Mouse (Mus musculus) limb, embryonic 14.5 days (tissue): ENCODE results near the gene Ncoa5. TPM values are rescaled to one million over a fixed set of nuclear protein-coding genes. Genes with fewer than 3 reads are reported as not detected.

Experiments
- ATAC-seq: fragments of 200-750 bp; cut with Nextera tagmentation; 2 replicates; pipeline ENCODE4 v1.8.0; 2017; ENCODE audit warnings: low read depth, moderate number of reproducible peaks, moderate TSS enrichment; ENCODE audit not compliant: low FRiP score
- DNase-seq: peaks from one replicate; pipeline ENCODE4 v3.0.0-alpha.2; 2015; ENCODE audit warnings: low spot score
- H3K27ac ChIP-seq: fragments of 300-500 bp; sonication (generic); replicated peaks from 2 replicates; pipeline ENCODE4 v1.5.1; 2014; ENCODE audit warnings: low read depth, mild to moderate bottlenecking, low read length, moderate library complexity, mixed read lengths
- H3K27me3 ChIP-seq: fragments of 300-500 bp; sonication (generic); 2 replicates; pipeline ENCODE4 v1.6.1; 2014; ENCODE audit warnings: low read length, mixed read lengths; ENCODE audit not compliant: control insufficient read depth, insufficient read depth
- H3K36me3 ChIP-seq: fragments of 300-500 bp; sonication (generic); 2 replicates; pipeline ENCODE4 v1.6.1; 2014; ENCODE audit warnings: mild to moderate bottlenecking, low read length, moderate library complexity, mixed read lengths; ENCODE audit not compliant: control insufficient read depth, insufficient read depth
- H3K4me1 ChIP-seq: fragments of 300-500 bp; sonication (generic); 2 replicates; pipeline ENCODE4 v1.6.1; 2014; ENCODE audit warnings: antibody characterized with exemption, low read length, mixed read lengths; ENCODE audit not compliant: control insufficient read depth, insufficient read depth
- H3K4me2 ChIP-seq: fragments of 300-500 bp; sonication (generic); replicated peaks from 2 replicates; pipeline ENCODE4 v1.6.1; 2014; ENCODE audit warnings: low read depth, mild to moderate bottlenecking, low read length, moderate library complexity; ENCODE audit not compliant: severe bottlenecking
- H3K4me3 ChIP-seq: fragments of 300-500 bp; sonication (generic); replicated peaks from 2 replicates; pipeline ENCODE4 v1.5.1; 2014; ENCODE audit warnings: low read length
- H3K9ac ChIP-seq: fragments of 300-500 bp; sonication (generic); 2 replicates; pipeline ENCODE4 v1.6.1; 2014; ENCODE audit warnings: mild to moderate bottlenecking, low read depth, low read length, moderate library complexity; ENCODE audit not compliant: severe bottlenecking
- H3K9me3 ChIP-seq: fragments of 300-500 bp; sonication (generic); 2 replicates; pipeline ENCODE4 v1.6.1; 2016; ENCODE audit warnings: low read length; ENCODE audit not compliant: control insufficient read depth
- POLR2A ChIP-seq: fragments of 200-500 bp; IDR thresholded peaks from 2 replicates; pipeline ENCODE4 v1.8.0; 2012; ENCODE audit warnings: inconsistent platforms, mild to moderate bottlenecking, moderate library complexity, borderline replicate concordance; ENCODE audit not compliant: insufficient read depth, insufficient read length; ENCODE audit errors: extremely low read depth
- WGBS: fragments of 180-500 bp; shearing (Covaris S2); extraction: QIAGEN DNeasy Blood & Tissue Kit; methylation state at CpG from one replicate; pipeline ENCODE4 v1.1.7; 2014; 5-methylcytosine and 5-hydroxymethylcytosine counted together
- polyA plus RNA-seq, 2 experiments: library from polyadenylated mRNA; depleted of rRNA in 1 of 2; stranded (reverse) in 1 of 2; unstranded in 1 of 2; fragments of >200 nt; fragmentation: Nextera tagmentation in 1 of 2; extraction: Ambion mirVana in 1 of 2; gene quantifications; 2 replicates each; pipeline versions ENCODE4 v1.2.1 to v1.2.3; 2012 to 2014

The Ncoa5 gene
- polyA plus RNA-seq, 2 experiments: 58.7 to 77.3 TPM

DNA sequence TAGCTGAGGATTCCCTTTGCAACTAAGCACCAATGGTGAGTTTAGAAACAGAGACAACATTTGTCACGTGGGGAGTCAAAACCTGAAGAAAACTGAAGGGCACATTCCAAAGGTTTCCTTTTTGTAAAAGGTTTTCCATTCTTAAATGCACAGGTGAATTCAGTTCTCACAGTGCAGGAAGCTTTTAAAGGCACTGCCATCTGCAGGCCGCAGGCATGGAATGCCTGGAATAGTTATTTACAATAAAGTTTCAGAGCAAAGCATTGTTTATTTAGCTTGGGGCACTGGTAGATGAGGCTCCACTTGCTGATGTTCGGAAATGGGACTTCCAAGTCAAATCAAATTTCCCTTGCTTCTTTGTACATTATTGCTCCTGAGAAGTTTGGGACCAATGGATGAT is 2.1 kb downstream of the Ncoa5 start:
- no peak for TF ChIP-seq POLR2A
- WGBS: 36% methylated on average over 3 of the region's 3 CpGs
- ATAC-seq (no peak), DNase-seq (no peak)
- no peak overlapping the region for H3K9ac ChIP-seq
- H3K4me1 ChIP-seq: peaks cover 17% of the 10 kb centered on the region
- H3K36me3 ChIP-seq: no peaks in the 10 kb centered on the region
- no peaks in the 10 kb centered on the region for H3K9me3 ChIP-seq
- peak overlapping the region; percentile 71 for H3K4me2 ChIP-seq
- no peak overlapping the region; the same call in 1 of the 2 replicates for H3K4me3 ChIP-seq
- no peaks in the 10 kb centered on the region for H3K27me3 ChIP-seq
- no peak overlapping the region for H3K27ac ChIP-seq

DNA sequence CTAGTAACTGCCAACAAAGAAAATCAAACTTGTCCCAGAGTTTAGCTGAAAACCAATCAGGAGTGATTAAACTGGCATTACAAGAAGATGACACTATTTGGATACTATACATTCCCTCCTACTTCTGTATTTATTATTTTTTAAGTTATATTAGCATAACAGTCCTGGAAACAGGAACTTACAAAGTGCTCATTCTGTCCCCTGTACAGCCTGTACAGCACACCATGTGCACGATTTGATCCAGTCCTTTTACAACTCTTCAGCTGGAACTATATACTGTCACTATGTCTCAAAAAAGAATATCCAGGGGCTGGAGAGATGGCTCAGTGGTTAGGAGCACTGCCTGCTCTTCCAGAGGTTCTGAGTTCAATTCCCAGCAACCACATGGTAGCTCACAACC is 7.5 kb downstream of the Ncoa5 start:
- H3K9me3 ChIP-seq: no peaks in the 10 kb centered on the region
- peaks cover 9% of the 10 kb centered on the region for H3K36me3 ChIP-seq
- H3K9ac ChIP-seq: no peak overlapping the region
- no peak overlapping the region for H3K4me2 ChIP-seq
- H3K4me1 ChIP-seq: no peaks in the 10 kb centered on the region
- no peaks in the 10 kb centered on the region for H3K27me3 ChIP-seq
- 56% methylated on average over 1 of the region's 1 CpGs for WGBS
- H3K4me3 ChIP-seq: no peak overlapping the region
- H3K27ac ChIP-seq: no peak overlapping the region
- DNase-seq: no peak
- no peak for ATAC-seq
- no peak for TF ChIP-seq POLR2A

DNA sequence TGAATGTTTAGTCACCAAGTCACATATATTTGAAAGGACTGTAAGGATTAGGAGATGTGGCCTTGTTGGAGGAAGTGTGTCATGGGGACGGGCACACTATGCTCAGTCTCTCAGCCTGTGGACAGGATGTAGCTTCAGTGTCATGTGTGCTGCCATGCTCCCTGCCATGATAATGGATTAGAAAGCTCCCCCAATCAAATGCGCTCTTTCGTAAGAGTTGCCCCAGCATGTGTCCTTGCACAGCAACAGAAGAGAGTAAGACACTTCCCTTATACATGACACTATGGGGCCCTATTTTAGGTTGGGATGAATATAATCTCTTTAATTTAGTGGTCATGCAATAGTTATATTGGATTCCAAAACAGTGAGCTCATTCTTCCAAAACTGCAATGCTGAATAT is 14.2 kb downstream of the Ncoa5 start:
- no peaks in the 10 kb centered on the region for H3K4me1 ChIP-seq
- H3K4me3 ChIP-seq: no peak overlapping the region
- H3K4me2 ChIP-seq: no peak overlapping the region
- DNase-seq (no peak), ATAC-seq (no peak)
- 97% methylated on average over 3 of the region's 3 CpGs for WGBS
- TF ChIP-seq POLR2A: no peak
- H3K9me3 ChIP-seq: no peaks in the 10 kb centered on the region
- H3K9ac ChIP-seq: no peak overlapping the region
- H3K27me3 ChIP-seq: no peaks in the 10 kb centered on the region
- no peak overlapping the region for H3K27ac ChIP-seq
- H3K36me3 ChIP-seq: peaks cover 29% of the 10 kb centered on the region

DNA sequence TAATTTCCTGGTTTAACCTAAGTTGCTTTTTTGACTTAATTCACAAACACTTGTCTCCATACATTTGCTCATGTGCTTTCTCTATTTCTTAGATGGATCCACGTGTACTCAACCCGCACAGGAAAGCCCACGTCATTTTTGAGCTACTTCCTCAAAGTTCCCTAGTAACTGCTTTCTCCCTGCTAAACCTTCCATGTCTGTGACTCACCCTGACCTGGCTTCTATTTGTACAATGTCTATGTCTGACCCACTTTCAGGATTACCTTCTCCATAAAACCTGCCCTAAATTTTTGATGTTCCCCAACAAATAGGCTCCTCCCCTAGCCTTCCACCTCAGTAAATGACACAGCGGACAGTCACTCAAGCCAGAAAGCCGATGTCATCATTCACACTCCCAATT is 19.7 kb downstream of the Ncoa5 start:
- no peak overlapping the region for H3K27ac ChIP-seq
- no peaks in the 10 kb centered on the region for H3K4me1 ChIP-seq
- no peak overlapping the region for H3K4me2 ChIP-seq
- H3K9me3 ChIP-seq: no peaks in the 10 kb centered on the region
- no peak for ATAC-seq
- WGBS: 97% methylated on average over 5 of the region's 5 CpGs
- no peak overlapping the region for H3K4me3 ChIP-seq
- no peak for TF ChIP-seq POLR2A
- H3K36me3 ChIP-seq: peaks cover 47% of the 10 kb centered on the region
- no peak overlapping the region for H3K9ac ChIP-seq
- no peak for DNase-seq
- H3K27me3 ChIP-seq: no peaks in the 10 kb centered on the region

DNA sequence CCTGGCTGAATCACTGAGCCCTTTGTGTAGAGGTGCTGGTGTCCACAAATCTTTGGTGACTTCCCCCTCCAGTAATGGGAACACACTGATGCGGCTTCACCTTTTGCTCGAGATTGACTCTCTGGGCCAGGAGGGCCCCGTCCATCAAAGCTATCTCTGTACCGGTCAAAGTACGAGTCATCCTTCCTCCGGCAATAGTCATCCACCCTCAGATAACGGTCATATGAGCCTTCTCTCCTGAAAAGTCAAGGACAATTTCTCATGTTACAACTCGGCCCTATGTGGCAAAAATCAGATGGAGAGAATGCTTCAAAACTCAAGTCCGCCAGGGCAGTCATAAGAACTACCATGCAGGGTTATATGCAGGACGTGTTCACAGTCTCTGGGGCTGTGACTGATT is 24.3 kb downstream of the Ncoa5 start:
- 82% methylated on average over 10 of the region's 10 CpGs for WGBS
- ATAC-seq: no peak
- Histone ChIP-seq H3K27me3 (no peaks in the 10 kb centered on the region), H3K9ac (no peak overlapping the region), H3K36me3 (peaks cover 79% of the 10 kb centered on the region), H3K27ac (no peak overlapping the region), H3K4me2 (no peak overlapping the region), H3K4me1 (no peaks in the 10 kb centered on the region), H3K4me3 (no peak overlapping the region), H3K9me3 (no peaks in the 10 kb centered on the region)
- TF ChIP-seq POLR2A: no peak
- DNase-seq: no peak

DNA sequence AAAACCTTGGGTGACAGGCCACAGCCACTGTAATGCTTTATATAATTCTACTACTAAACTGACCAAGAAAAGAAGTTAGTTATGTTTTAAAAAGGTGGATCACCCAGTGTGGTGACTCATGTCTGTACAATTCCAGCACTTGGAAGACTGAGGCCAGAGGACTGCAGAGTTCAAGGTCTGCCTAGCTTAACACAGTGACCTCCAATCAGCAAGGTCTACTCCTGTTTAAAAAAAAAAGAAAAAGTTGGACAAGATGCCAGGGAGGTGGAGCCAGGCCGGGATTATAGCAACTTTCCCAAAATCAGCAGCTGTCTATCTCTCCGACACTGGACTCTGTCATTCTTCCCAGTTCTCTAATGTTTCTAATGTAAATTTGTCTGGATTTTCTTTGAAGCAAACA is 25.1 kb downstream of the Ncoa5 start:
- Histone ChIP-seq H3K36me3 (peaks cover 85% of the 10 kb centered on the region), H3K9me3 (no peaks in the 10 kb centered on the region), H3K4me3 (no peak overlapping the region), H3K27ac (no peak overlapping the region), H3K27me3 (no peaks in the 10 kb centered on the region), H3K4me2 (no peak overlapping the region), H3K4me1 (no peaks in the 10 kb centered on the region), H3K9ac (no peak overlapping the region)
- ATAC-seq (no peak), DNase-seq (no peak)
- WGBS: 91% methylated on average over 2 of the region's 2 CpGs
- TF ChIP-seq POLR2A: no peak
